Mouse (Mus musculus) embryonic facial prominence, embryonic 15.5 days (tissue): ENCODE measurements around the gene Ephx1. TPM values are rescaled to one million over a fixed set of nuclear protein-coding genes. Genes with fewer than 3 reads are reported as not detected.
"Not testable (repeated sequence)": the region's sequence is repeated elsewhere in the genome, so short reads cannot be mapped to it uniquely, and the experiment has no call there.

Experiments used
- ATAC-seq: fragments of 200-750 bp; cut with Nextera tagmentation; 2 replicates; pipeline ENCODE4 v1.8.0; 2017; ENCODE audit warnings: low read depth, moderate TSS enrichment; ENCODE audit not compliant: insufficient number of reproducible peaks, low FRiP score, low TSS enrichment
- H3K27ac ChIP-seq: fragments of 300-500 bp; sonication (generic); replicated peaks from 2 replicates; pipeline ENCODE4 v1.5.1; 2015; ENCODE audit warnings: mild to moderate bottlenecking, inconsistent platforms
- H3K27me3 ChIP-seq: fragments of 300-500 bp; sonication (generic); 2 replicates; pipeline ENCODE4 v1.6.1; 2015; ENCODE audit warnings: inconsistent platforms
- H3K36me3 ChIP-seq: fragments of 300-500 bp; sonication (generic); 2 replicates; pipeline ENCODE4 v1.6.1; 2015; ENCODE audit warnings: mild to moderate bottlenecking, inconsistent platforms
- H3K4me1 ChIP-seq: fragments of 300-500 bp; sonication (generic); 2 replicates; pipeline ENCODE4 v1.6.1; 2015; ENCODE audit warnings: inconsistent platforms
- H3K4me2 ChIP-seq: fragments of 300-500 bp; sonication (generic); replicated peaks from 2 replicates; pipeline ENCODE4 v1.6.1; 2015; ENCODE audit warnings: mild to moderate bottlenecking, inconsistent platforms
- H3K4me3 ChIP-seq: fragments of 300-500 bp; sonication (generic); replicated peaks from 2 replicates; pipeline ENCODE4 v1.5.1; 2015; ENCODE audit warnings: mild to moderate bottlenecking, inconsistent platforms
- H3K9ac ChIP-seq: fragments of 300-500 bp; sonication (generic); 2 replicates; pipeline ENCODE4 v1.6.1; 2015; ENCODE audit warnings: inconsistent platforms
- H3K9me3 ChIP-seq: fragments of 300-500 bp; sonication (generic); replicated peaks from 2 replicates; pipeline ENCODE4 v1.6.1; 2016; ENCODE audit warnings: inconsistent platforms
- WGBS: fragments of 180-500 bp; shearing (Covaris S2); methylation state at CpG from one replicate; pipeline ENCODE4 v1.1.7; 2015; 5-methylcytosine and 5-hydroxymethylcytosine counted together
- polyA plus RNA-seq: library from polyadenylated mRNA; unstranded; fragments of >200 nt; fragmentation: Nextera tagmentation; extraction: Ambion mirVana; gene quantifications from 2 replicates; pipeline ENCODE4 v1.2.1, GENCODE M21; 2015

The Ephx1 gene
- polyA plus RNA-seq, 1 experiment from 2014 or later, result 17.7 TPM

DNA sequence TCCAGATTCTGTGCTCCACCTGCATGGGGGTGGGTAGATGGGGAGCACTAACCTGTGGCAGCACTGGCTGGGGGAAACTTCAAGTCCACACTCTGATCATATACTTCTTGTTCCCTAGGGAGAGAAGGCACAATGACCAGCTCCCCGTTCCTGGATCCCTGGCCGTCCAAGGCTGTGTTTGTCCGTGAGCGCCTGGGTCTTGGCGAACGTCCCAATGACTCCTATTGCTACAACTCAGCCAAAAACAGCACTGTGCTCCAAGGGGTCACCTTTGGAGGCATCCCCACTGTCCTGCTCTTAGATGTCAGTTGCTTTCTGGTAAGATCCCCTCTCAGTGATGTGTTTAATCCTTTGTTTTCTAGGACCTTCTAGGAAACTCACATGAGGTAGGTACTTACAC, 74.3 kb downstream of the Ephx1 start:
- Histone ChIP-seq H3K9me3 (no peaks in the 10 kb centered on the region), H3K27ac (peak overlapping the region; percentile 85), H3K4me3 (no peak overlapping the region), H3K27me3 (no peaks in the 10 kb centered on the region), H3K36me3 (peaks cover 24% of the 10 kb centered on the region), H3K4me2 (no peak overlapping the region), H3K9ac (no peak overlapping the region), H3K4me1 (peaks cover 40% of the 10 kb centered on the region)
- ATAC-seq, result no peak
- 88% methylated on average over 6 of the region's 6 CpGs for WGBS

DNA sequence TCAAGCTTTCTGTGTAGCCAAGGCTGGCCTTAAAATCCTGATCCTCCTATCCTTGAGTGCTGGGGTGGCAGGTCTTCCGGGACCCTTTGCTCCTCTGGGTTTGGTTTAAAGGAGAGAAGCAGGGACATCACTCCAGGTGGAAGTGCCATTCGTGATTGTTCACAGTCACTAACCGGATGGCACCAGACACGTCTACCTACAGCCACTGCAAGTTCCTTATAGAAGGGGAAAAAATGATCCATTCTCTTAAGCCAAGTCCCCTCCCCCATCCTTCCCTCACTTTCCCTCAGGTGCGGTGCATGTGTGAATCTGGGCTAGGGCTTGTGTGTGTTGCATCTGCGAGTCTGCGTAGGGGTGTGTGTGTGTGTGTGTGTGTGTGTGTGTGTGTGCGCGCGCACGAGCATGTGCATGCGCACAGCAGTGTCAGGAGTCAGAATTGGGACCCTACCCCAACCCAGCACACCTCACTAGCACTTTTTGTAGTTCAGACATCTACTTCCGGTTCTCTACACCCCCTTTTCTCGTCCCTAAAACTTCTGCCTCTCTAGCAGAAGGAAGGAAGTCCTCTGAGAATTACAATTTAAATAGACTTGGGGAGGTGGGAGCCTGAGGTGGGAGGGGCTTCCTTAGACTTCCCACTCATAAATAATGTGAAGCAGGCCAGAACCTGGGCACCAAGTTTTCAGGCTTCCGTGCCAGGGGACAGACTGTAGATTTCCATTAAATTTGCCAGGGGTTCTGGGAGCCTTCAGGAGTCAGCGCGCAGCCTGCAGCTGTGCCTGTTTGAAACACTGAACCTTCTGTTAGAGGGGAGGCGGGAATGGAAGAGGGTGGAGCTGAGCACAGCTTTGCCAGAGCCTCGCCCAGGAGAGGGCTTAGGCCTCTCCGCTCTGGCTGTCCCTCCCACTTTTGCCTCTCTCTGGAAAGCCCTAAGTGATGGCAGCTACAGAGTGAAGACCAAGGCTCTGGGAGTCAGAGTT, 75.4 kb downstream of the Ephx1 start:
- no peak overlapping the region for H3K9ac ChIP-seq
- H3K36me3 ChIP-seq, result peaks cover 21% of the 10 kb centered on the region
- peaks cover 45% of the 10 kb centered on the region for H3K4me1 ChIP-seq
- H3K4me2 ChIP-seq, result peak overlapping the region; percentile 40
- H3K4me3 ChIP-seq, result peak overlapping the region; percentile 16
- H3K27ac ChIP-seq, result peak overlapping the region; percentile 85
- peaks cover 6% of the 10 kb centered on the region for H3K27me3 ChIP-seq
- ATAC-seq, result peak; percentile 90
- no peaks in the 10 kb centered on the region for H3K9me3 ChIP-seq
- WGBS, result 24% methylated on average over 20 of the region's 20 CpGs

DNA sequence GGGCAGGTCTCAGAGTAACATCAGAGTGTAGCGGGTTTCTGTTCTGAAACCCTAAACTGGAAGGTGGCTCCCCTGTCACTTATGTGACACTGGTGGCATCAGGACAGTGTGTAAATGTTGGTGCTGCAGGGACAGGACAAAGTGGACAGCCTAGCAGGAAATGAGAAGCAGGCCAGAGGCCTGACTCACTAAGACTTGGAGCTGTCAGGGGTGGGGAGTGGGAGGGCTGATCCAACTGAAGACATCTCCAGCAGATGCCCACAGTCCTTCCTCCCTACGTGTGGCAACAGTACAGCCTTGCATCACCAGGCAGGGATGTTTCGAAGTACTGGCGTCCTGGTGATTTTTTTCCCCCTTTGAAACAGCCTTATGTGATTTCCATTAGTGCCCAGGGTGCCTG, 76.2 kb downstream of the Ephx1 start:
- Histone ChIP-seq H3K36me3 (peaks cover 13% of the 10 kb centered on the region), H3K9me3 (no peaks in the 10 kb centered on the region), H3K4me1 (peaks cover 45% of the 10 kb centered on the region), H3K4me3 (no peak overlapping the region), H3K4me2 (0 out of 2 replicates have a peak overlapping the region, but pooled peaks have one; percentile 40), H3K27ac (peak overlapping the region; percentile 85), H3K27me3 (peaks cover 6% of the 10 kb centered on the region), H3K9ac (no peak overlapping the region)
- 73% methylated on average over 4 of the region's 4 CpGs for WGBS
- ATAC-seq, result no peak

DNA sequence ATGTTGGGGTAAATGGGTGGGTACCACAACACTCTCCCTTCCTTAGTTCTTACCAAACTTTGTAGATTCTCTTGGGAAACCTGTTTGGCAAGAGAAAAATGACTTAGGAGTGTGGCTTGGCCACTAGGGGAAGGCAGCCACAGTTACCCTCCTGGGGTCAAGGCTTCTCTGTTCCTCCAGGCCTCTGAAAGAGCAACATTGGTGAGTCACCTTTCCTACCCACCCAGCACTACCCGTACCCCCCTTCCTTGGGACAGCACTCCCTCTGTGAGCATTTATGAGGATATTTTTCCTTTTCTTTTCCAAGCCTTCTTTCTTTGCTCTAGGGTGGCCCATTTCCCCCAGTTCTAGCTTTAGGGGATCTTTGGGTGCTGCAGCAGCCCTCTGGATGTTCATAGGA, 76.8 kb downstream of the Ephx1 start:
- no peak for ATAC-seq
- Histone ChIP-seq H3K9ac (no peak overlapping the region), H3K4me2 (peak overlapping the region; percentile 86), H3K36me3 (peaks cover 10% of the 10 kb centered on the region), H3K27ac (0 out of 2 replicates have a peak overlapping the region, but pooled peaks have one; percentile 17), H3K4me3 (no peak overlapping the region), H3K4me1 (peaks cover 45% of the 10 kb centered on the region), H3K9me3 (no peaks in the 10 kb centered on the region), H3K27me3 (peaks cover 6% of the 10 kb centered on the region)
- WGBS, result 84% methylated on average over 1 of the region's 1 CpGs

DNA sequence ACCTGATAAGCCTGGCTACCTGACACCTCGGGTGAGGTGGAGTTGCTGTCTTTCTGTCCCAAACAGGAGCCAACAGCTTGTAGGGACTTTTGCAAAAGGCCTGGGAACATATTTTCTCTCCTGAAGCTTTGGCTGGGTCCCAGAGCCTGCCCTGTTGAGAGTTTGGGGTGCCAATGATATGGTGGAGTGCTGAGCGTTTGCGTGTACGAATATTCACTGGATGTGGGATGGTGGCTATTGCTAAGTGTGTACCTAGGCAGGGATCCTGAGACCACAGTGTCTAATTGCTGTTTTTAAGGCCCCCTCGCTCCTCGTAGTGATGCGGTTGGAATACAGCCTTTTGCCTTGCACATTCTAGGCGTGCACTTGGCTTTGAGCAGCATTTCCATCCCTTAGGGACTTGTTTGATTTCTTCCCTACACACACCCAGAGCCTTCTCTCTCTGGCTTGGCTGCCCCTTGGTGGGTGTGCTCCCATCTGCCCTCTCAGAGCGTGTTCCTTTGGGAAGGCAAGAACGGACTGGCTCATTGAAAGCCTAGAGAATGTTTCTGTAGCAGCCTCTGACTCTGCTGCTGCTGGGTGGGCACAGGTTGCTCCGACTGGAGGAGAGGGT, 77.6 kb downstream of the Ephx1 start:
- Histone ChIP-seq H3K9me3 (no peaks in the 10 kb centered on the region), H3K27me3 (peaks cover 6% of the 10 kb centered on the region), H3K36me3 (peaks cover 3% of the 10 kb centered on the region; the same call in 1 of the 2 replicates), H3K9ac (peak overlapping the region; percentile 62), H3K4me2 (peak overlapping the region; percentile 86), H3K4me3 (peak overlapping the region; percentile 90), H3K27ac (peak overlapping the region; percentile 89), H3K4me1 (peaks cover 45% of the 10 kb centered on the region)
- no peak for ATAC-seq
- WGBS, result 31% methylated on average over 11 of the region's 11 CpGs

DNA sequence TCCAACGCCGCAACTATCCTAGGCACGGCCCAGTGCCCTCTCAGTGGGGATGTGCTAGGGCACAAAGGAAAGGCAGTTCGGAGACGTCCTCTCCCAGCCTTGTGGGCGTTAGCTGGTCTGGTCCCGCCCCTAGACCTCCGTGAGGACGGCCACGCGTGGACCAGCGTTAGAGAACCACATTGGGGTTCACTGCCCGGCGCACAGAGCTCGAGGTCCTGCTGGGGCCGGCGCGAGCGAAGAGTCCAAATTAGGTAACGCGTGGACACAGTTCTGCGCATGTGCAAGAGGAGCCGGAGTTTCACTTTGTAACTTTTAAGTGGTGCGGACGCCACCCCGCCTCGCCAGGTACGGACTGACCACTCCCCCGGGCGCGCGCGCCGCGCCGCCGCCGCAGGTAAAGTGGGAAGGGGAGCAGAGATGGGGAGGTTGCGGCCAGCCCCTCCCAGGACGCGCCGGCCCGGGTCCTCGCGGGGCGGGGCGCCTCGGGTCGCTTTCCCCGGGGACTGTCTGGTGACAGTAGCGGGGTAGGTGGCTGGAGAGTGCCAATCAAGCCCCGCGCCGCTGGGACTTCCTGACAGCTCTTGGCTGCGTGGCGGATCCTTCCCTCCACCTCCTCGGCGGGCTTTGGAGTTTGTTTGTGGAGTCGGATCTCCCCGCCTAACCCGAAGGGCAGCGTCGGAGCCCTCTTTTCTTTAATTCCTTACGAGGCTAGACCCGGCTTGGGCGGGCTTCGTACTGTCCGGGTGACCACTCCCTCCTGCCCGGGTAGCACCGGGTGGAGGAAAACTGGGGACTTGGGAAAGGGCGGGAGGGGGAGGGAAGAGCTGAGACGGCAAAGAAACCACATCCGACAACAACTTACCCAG, 78.3 kb downstream of the Ephx1 start, which contains the start of gene Tmem63a:
Gene Tmem63a (plus strand): TSS at position 179 of the 866 bp plus-strand sequence.
- Histone ChIP-seq H3K4me1 (peaks cover 45% of the 10 kb centered on the region), H3K4me2 (peak within 1 kb of the TSS; percentile 86), H3K27me3 (peaks cover 14% of the 10 kb centered on the region), H3K9ac (peak within 1 kb of the TSS; percentile 62), H3K27ac (peak within 1 kb of the TSS; percentile 89), H3K36me3 (no peaks in the 10 kb centered on the region; the same call in 1 of the 2 replicates), H3K9me3 (no peaks in the 10 kb centered on the region), H3K4me3 (peak within 1 kb of the TSS; percentile 90)
- WGBS, result under 1% methylated on average over 73 of the region's 73 CpGs
- peak; percentile 49 for ATAC-seq

DNA sequence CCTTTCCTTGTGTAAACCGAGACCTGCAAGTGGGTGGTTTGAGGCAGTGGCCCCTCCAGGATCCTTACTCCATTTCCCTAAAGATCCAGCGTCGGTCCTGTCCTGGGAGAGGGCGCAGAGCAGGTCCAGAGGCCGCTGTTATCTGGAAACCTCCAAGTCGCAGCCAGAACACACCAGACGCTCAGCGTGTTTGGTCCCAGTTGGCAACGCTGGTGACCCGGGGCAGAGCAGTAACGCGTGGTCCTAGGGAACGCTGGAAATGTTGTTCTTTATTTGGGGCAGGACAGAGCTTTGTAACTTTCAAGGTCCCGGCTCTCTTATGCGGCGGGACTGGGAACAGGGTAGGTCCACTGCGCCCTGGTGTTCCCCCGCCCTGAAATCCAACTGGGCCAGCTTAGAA, 79.0 kb downstream of the Ephx1 start:
- H3K9ac ChIP-seq, result peak overlapping the region; percentile 62
- H3K27ac ChIP-seq, result peak overlapping the region; percentile 89
- no peaks in the 10 kb centered on the region for H3K9me3 ChIP-seq
- H3K27me3 ChIP-seq, result peaks cover 15% of the 10 kb centered on the region
- H3K4me2 ChIP-seq, result peak overlapping the region; percentile 86
- H3K36me3 ChIP-seq, result no peaks in the 10 kb centered on the region
- no peak for ATAC-seq
- peak overlapping the region; percentile 90 for H3K4me3 ChIP-seq
- WGBS, result 5% methylated on average over 18 of the region's 18 CpGs
- peaks cover 45% of the 10 kb centered on the region for H3K4me1 ChIP-seq

DNA sequence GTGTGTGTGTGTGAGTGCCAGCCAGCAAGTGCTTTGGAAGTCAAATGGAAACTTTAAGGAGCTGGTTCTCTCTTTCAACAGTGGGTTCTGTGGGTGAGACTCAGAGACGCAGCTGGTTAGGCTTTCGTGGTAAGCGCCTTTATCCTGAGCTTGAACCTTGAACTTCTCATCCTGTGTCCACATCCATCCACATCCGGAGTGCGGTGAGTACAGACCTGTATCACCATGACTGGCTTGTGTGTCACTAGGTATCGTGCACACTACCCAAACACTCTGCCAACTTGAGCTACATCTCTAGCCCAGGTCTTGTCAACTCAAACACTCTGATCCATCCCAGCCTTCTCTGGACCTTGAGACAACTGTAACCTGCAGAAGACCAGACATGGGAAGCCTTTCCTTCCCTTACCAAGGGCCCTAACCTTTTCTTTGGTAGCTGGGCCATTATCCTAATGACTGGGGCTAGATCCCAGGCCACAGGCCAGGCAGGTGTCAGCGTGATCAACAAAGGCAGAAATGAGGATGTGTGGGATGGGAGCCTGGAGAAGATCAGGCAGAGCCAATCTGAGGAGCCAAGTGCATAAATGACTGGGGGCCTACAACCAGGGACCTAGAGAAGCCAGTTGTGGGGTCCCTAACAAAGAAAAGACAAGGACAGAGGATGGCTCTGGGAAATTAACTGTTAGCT, 79.8 kb downstream of the Ephx1 start:
- Histone ChIP-seq H3K27ac (no peak overlapping the region), H3K4me1 (peaks cover 40% of the 10 kb centered on the region), H3K4me2 (peak overlapping the region; percentile 86), H3K36me3 (no peaks in the 10 kb centered on the region), H3K27me3 (peaks cover 20% of the 10 kb centered on the region), H3K9me3 (no peaks in the 10 kb centered on the region), H3K9ac (0 out of 2 replicates have a peak overlapping the region, but pooled peaks have one; percentile 62), H3K4me3 (no peak overlapping the region)
- ATAC-seq, result no peak
- 88% methylated on average over 7 of the region's 7 CpGs for WGBS

DNA sequence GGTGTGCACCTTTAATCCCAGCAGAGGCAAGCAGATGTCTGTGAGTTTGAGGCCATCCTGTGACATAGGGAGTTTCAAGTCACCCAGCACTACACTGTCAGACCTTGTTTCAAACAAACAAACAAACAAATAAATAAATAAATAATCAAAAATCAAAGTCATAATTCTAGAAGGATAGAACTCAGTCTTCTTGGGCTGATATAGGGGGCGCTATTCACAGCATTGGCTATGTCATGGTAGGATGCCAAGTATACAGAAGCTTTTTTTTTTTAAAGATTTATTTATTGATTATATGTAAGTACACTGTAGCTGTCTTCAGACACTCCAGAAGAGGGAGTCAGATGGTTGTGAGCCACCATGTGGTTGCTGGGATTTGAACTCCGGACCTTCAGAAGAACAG, 81.9 kb downstream of the Ephx1 start:
- H3K36me3 ChIP-seq, H3K4me3 ChIP-seq, H3K27ac ChIP-seq, ATAC-seq, H3K9me3 ChIP-seq, H3K4me2 ChIP-seq, H3K9ac ChIP-seq: not testable (repeated sequence)
- peaks cover 21% of the 10 kb centered on the region for H3K4me1 ChIP-seq
- WGBS, result 73% methylated on average over 2 of the region's 2 CpGs
- peaks cover 40% of the 10 kb centered on the region for H3K27me3 ChIP-seq

DNA sequence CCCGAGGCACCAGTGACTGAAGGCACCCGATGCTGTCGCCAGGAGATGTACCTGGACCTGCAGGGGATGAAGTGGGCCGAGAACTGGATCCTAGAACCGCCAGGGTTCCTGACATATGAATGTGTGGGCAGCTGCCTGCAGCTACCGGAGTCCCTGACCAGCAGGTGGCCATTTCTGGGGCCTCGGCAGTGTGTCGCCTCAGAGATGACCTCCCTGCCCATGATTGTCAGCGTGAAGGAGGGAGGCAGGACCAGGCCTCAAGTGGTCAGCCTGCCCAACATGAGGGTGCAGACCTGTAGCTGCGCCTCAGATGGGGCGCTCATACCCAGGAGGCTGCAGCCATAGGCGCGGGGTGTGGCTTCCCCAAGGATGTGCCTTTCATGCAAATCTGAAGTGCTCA, 83.1 kb downstream of the Ephx1 start:
- not testable (repeated sequence) for ATAC-seq, H3K4me3 ChIP-seq, H3K9me3 ChIP-seq, H3K27ac ChIP-seq, H3K4me2 ChIP-seq, H3K36me3 ChIP-seq, H3K9ac ChIP-seq
- Histone ChIP-seq H3K27me3 (peaks cover 47% of the 10 kb centered on the region), H3K4me1 (peaks cover 11% of the 10 kb centered on the region)
- WGBS, result 43% methylated on average over 13 of the region's 13 CpGs
